Mouse (Mus musculus) G1E-ER4 (cell line): ENCODE measurements at regions not wholly inside any gene's neighbourhood (a gene's known extent, or its start where the extent isn't known, plus 50 kb on each side); places are given as distances from the start of the nearest gene placed in this dataset.

Experiments used
- GATA1 ChIP-seq: IDR thresholded peaks from one replicate; pipeline ENCODE4 v1.8.0; 2012; ENCODE audit warnings: low read length, inconsistent platforms

- no peak for TF ChIP-seq GATA1
These were observed 95.7 kb upstream of the Fam174b start for GRCm38 (mm10) chr7:73644362-73644904.

GRCm38 (mm10) chr7:73643993-73644335 is 96.1 kb upstream of the Fam174b start:
- no peak for TF ChIP-seq GATA1

GRCm38 (mm10) chr7:73643306-73643992 is 96.7 kb upstream of the Fam174b start:
- TF ChIP-seq GATA1, result no peak

- no peak for TF ChIP-seq GATA1
These were observed 98.6 kb upstream of the Chd2 start for GRCm38 (mm10) chr7:73640194-73640593.

- no peak for TF ChIP-seq GATA1
These were observed 96.1 kb upstream of the Chd2 start for GRCm38 (mm10) chr7:73637810-73638125.

GRCm38 (mm10) chr7:73637101-73637809 is 95.6 kb upstream of the Chd2 start:
- no peak for TF ChIP-seq GATA1

GRCm38 (mm10) chr7:73635422-73635821 is 93.8 kb upstream of the Chd2 start:
- no peak for TF ChIP-seq GATA1

GRCm38 (mm10) chr7:73630790-73631189 is 89.2 kb upstream of the Chd2 start:
- TF ChIP-seq GATA1, result no peak

GRCm38 (mm10) chr7:73629182-73629581 is 87.6 kb upstream of the Chd2 start:
- no peak for TF ChIP-seq GATA1

GRCm38 (mm10) chr7:73628071-73628470 is 86.4 kb upstream of the Chd2 start:
- no peak for TF ChIP-seq GATA1

GRCm38 (mm10) chr7:73626291-73626690 is 84.7 kb upstream of the Chd2 start:
- TF ChIP-seq GATA1, result no peak

GRCm38 (mm10) chr7:73625651-73626050 is 84.0 kb upstream of the Chd2 start:
- TF ChIP-seq GATA1, result no peak

- no peak for TF ChIP-seq GATA1
These were observed 83.4 kb upstream of the Chd2 start for GRCm38 (mm10) chr7:73624992-73625391.

- TF ChIP-seq GATA1, result no peak
These were observed 82.5 kb upstream of the Chd2 start for GRCm38 (mm10) chr7:73624093-73624600.

GRCm38 (mm10) chr7:73622468-73622867 is 80.8 kb upstream of the Chd2 start:
- TF ChIP-seq GATA1, result no peak

- TF ChIP-seq GATA1, result no peak
These were observed 78.7 kb upstream of the Chd2 start for GRCm38 (mm10) chr7:73620341-73620740.
